Mouse (Mus musculus) gastrocnemius, adult 8-10 months (tissue): ENCODE measurements at regions not wholly inside any gene's neighbourhood (a gene's known extent, or its start where the extent isn't known, plus 50 kb on each side); places are given as distances from the start of the nearest gene placed in this dataset.

Source experiments
- DNase-seq, 2 experiments: peaks; one replicate each; pipeline ENCODE4 v3.0.0; 2022; ENCODE audit warnings: low spot score in 2 of 2

DNA sequence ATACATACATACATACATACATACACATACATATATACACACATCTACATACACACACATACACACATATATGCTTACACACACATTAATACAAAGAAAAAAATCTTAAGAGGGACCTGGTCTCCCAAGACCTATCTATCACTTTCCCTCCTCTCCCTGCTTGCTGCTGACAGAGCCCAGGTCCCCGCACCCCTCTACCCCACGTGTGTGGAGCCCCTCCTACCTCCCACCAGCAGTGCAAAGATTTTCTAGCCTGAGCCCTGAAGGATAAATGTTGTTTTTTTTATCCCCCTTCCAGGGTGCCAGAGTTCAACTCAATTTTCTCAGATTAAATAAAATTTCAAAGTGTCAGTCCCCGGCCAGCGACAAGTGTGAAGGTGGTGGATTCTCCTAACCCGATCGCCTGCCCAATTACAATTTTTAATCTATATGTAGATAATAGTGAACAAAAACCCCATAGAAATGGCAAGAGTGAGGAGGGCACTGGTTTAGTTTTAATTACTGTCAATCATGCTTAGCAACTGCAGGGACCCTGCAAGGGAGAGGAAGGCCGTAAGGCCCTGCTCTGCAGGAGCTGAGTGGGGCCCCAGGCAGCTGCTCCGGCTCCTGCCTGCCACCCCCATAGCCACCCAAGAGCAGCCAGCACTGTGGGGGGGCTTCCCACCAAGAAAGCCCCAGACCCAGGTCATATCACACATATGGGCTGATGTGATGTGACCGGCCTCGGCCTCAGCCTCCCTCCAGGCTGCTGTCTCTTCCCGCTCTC lies 85.7 kb downstream of the Cryba4 start:
- DNase-seq, result no peak

DNA sequence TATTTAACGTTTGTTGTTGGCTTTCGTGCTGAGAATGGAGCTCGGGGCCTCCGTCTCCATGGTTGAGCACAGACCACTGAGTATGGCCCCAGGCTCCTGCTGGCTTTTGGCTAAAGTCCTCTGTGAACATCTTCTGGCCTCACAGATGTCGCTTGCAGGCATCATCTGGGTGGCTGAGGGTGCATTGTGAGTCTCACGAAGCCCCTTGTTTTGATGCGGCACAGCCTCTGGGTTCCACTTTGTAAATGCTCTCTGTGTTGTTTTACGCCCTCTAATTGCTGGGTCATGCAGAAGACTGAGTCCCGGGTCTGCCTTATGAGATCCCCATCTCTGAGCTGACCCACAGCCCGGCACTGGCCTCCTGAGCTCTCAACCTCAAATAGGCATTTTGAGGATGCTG lies 84.5 kb downstream of the Cryba4 start:
- no peak for DNase-seq

DNA sequence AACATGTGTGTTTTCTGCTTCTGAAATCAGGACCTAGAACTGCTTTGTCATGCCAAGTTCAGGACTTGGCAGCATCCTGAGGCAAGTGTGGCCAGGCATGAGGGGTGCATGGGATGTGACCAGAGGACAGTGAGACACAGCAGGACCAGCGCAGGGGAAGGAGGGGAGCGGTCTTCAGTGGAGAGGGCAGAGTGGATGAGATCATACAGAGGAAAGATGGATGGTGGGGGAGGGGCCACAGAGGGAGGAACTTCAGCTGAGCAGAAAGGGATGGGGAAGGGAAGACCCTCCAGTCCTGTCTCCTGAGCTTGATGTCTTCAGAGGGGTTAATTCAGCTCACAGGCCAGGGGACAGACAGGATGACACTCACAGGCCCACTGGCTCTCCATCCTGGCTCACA lies 81.0 kb downstream of the Cryba4 start:
- DNase-seq, result no peak

DNA sequence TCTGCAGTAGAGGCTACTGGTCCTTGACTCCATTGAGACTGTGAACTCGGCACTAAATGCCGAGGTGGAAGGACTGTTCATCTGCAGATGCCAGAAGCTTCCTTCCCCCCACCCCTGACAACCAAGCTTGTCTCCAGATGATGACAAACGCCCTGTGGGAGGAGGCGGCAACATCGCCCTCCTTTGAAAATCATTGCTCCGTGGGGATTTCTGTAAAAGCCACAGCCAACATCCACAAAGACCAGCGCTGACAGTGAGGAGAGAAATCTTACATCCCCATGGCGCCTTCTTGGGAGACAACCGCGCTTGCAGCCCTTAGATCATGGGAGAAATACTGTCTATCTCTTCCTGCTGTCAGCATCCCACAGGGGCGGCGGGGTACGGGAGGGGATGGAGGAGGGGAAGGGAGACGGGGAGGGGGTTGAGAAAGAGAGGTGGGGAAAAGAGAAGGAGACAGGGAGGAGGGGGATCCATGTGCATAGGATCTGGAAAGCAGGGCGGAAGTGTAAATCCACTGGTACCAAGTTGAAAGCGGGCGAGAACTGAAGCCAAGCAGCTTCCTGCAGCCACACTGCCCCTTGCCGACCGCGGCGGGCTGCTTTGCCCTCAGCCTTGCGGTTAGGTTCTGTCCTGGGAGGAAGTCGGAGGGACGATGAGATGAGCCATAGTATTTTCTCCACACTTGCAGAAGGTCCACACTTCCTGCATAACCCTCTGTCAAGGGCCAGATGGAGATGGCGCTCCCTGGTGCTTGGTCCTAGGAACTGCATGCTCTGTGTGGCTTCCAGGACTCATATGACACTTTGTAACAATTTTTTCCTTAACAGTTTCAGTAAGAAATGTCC lies 72.9 kb downstream of the Cryba4 start:
- no peak for DNase-seq

DNA sequence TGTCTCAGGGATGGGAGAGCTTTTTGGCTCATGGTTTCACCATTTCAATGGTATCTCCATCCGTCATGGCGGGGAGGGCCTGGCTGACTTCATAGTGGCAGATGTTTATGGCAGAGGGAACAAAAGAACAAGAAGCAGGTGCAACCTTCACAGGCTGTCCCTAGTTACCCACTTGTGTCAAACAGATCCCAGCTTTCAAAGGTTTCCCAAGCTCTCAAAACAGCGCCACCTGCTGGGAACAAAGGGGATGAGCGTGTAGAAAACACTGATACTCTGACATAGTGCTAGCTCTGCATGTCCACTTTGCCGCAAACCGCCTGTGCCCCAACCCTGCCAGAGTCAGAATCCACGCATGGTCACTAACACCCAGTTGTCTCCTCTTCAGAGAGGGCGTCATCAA lies 69.5 kb downstream of the Cryba4 start:
- DNase-seq, result no peak

DNA sequence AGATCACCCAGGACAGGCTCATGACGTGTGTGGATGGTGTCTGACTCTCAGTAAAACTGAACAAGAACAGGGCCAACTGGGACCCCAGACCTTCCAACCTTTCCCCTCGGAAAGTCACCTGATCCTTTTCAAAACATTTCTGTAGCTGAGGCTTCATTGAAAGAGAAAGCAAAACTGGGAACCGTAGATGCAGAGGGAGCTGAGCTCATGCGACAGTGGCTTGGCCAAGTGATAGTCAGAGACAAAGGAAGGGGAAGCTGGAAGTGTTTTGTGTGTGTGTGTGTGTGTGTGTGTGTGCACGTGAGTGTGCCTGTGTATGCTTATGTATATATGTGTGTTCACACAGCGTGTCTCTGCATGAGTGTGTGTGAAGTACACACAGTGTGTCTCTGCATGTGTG lies 56.7 kb downstream of the Cryba4 start:
- DNase-seq, result no peak
